22 mouse cellular contexts compared by ENCODE assay signal in genomic region chr10:16337546-16337945, GRCm38 (mm10).
DNase-seq lines count a peak whose midpoint lies in the region; ATAC-seq and TF ChIP-seq lines count a peak whose summit lies in the region.
"Had no signal": no experiment of that assay in that cellular context is flagged by ENCODE, and none has a peak within 500 bp of the region (broad histone marks: within the 10 kb centered on the region; RNA-seq: fewer than 3 reads in every experiment).

No protein-coding gene starts in this region.

- H3K4me1 ChIP-seq in embryonic facial prominence, embryonic 14.5 days (ENCODE audit: control insufficient read depth, insufficient read depth, low read length) = no peaks in the 10 kb centered on the region
- no peaks in the 10 kb centered on the region for H3K4me1 ChIP-seq in embryonic facial prominence, embryonic 10.5 days
- H3K4me1 ChIP-seq in limb, embryonic 14.5 days (ENCODE audit: control insufficient read depth, insufficient read depth, low read length) = no peaks in the 10 kb centered on the region
- H3K4me1 ChIP-seq: embryonic facial prominence, embryonic 13.5 days; forebrain, embryonic 13.5 days; forebrain, embryonic 15.5 days had no signal

- no peaks in the 10 kb centered on the region for H3K9me3 ChIP-seq in embryonic facial prominence, embryonic 14.5 days (ENCODE audit: control insufficient read depth, low read length)
- H3K9me3 ChIP-seq in embryonic facial prominence, embryonic 10.5 days = no peaks in the 10 kb centered on the region
- H3K9me3 ChIP-seq in limb, embryonic 14.5 days (ENCODE audit: control insufficient read depth, low read length) = no peaks in the 10 kb centered on the region
- H3K9me3 ChIP-seq: embryonic facial prominence, embryonic 13.5 days; forebrain, embryonic 13.5 days; forebrain, embryonic 15.5 days had no signal

- ATAC-seq in embryonic facial prominence, embryonic 14.5 days (ENCODE audit: low read depth) = no peak
- peak; percentile 41; the same call in 1 of the 2 replicates for ATAC-seq in limb, embryonic 14.5 days (ENCODE audit: low FRiP score, low read depth)
- ATAC-seq: activated CD4-positive, CD25-positive, alpha-beta regulatory T cell, adult 4 months; forebrain, embryonic 13.5 days; forebrain, embryonic 15.5 days; forebrain, postnatal 0 days; Patski had no signal

- no peaks in the 10 kb centered on the region for H3K27me3 ChIP-seq in embryonic facial prominence, embryonic 14.5 days (replicated peaks; ENCODE audit: control insufficient read depth, insufficient read depth, low read length)
- H3K27me3 ChIP-seq in embryonic facial prominence, embryonic 10.5 days (replicated peaks; ENCODE audit: low read depth, poor library complexity, severe bottlenecking) = no peaks in the 10 kb centered on the region
- no peaks in the 10 kb centered on the region for H3K27me3 ChIP-seq in limb, embryonic 14.5 days (ENCODE audit: control insufficient read depth, insufficient read depth, low read length)
- H3K27me3 ChIP-seq: embryonic facial prominence, embryonic 13.5 days; forebrain, embryonic 13.5 days; forebrain, embryonic 15.5 days; Patski had no signal

- no peak overlapping the region for H3K4me3 ChIP-seq in embryonic facial prominence, embryonic 14.5 days (ENCODE audit: low read depth, low read length)
- no peak overlapping the region for H3K4me3 ChIP-seq in embryonic facial prominence, embryonic 10.5 days
- no peak overlapping the region for H3K4me3 ChIP-seq in limb, embryonic 14.5 days (replicated peaks; ENCODE audit: low read length)
- H3K4me3 ChIP-seq: embryonic facial prominence, embryonic 13.5 days; forebrain, embryonic 13.5 days; forebrain, embryonic 15.5 days had no signal

- no peaks in the 10 kb centered on the region for H3K36me3 ChIP-seq in embryonic facial prominence, embryonic 14.5 days (ENCODE audit: control insufficient read depth, insufficient read depth, low read length)
- H3K36me3 ChIP-seq in embryonic facial prominence, embryonic 10.5 days (replicated peaks) = no peaks in the 10 kb centered on the region
- H3K36me3 ChIP-seq in limb, embryonic 14.5 days (ENCODE audit: control insufficient read depth, insufficient read depth, low read length) = no peaks in the 10 kb centered on the region
- H3K36me3 ChIP-seq: embryonic facial prominence, embryonic 13.5 days; forebrain, embryonic 15.5 days had no signal

- no peak overlapping the region for H3K9ac ChIP-seq in embryonic facial prominence, embryonic 14.5 days (ENCODE audit: low read depth, low read length)
- no peak overlapping the region for H3K9ac ChIP-seq in limb, embryonic 14.5 days (ENCODE audit: low read depth, low read length, severe bottlenecking)
- H3K9ac ChIP-seq: embryonic facial prominence, embryonic 13.5 days; forebrain, embryonic 13.5 days; forebrain, embryonic 15.5 days; forebrain, postnatal 0 days had no signal

- peak; percentile 70 for DNase-seq in embryonic facial prominence, embryonic 14.5 days (ENCODE audit: low spot score)
- no peak for DNase-seq in embryonic facial prominence, embryonic 10.5 days (ENCODE audit: low spot score)
- DNase-seq in 3T3-L1 (ENCODE audit: low read depth, low spot score) (peak; percentile 6), adipocyte (ENCODE audit: low spot score) (peak; percentile 14)
- peak; percentile 54 for DNase-seq in limb, embryonic 14.5 days (ENCODE audit: low spot score)
- no peak for DNase-seq in kidney, postnatal 4 days
- DNase-seq in kidney, postnatal 14 days = no peak
- no peak for DNase-seq in left cerebral cortex, adult 9 months (ENCODE audit: low spot score in 2 of 2)
- DNase-seq: adrenal gland, adult 2 months; adrenal gland, postnatal 10 days; adrenal gland, postnatal 25 days; cerebellum, adult 11-12 months; cerebellum, adult 2 months; cerebellum, adult 9-10 months; cerebellum, postnatal 10 days; cerebellum, postnatal 25 days; forebrain, postnatal 0 days had no signal

- TF ChIP-seq POLR2A in limb, embryonic 14.5 days (IDR thresholded peaks at IDR 0.05; ENCODE audit: borderline replicate concordance, extremely low read depth, insufficient read depth, insufficient read length) = no peak

- no peak overlapping the region for H3K4me2 ChIP-seq in embryonic facial prominence, embryonic 14.5 days (ENCODE audit: low read depth, low read length)
- no peak overlapping the region for H3K4me2 ChIP-seq in limb, embryonic 14.5 days (replicated peaks; ENCODE audit: low read depth, low read length, severe bottlenecking)
- H3K4me2 ChIP-seq: embryonic facial prominence, embryonic 13.5 days; forebrain, embryonic 13.5 days; forebrain, embryonic 15.5 days had no signal

- no peak overlapping the region for H3K27ac ChIP-seq in embryonic facial prominence, embryonic 14.5 days (replicated peaks; ENCODE audit: low read depth, low read length)
- no peak overlapping the region for H3K27ac ChIP-seq in embryonic facial prominence, embryonic 10.5 days (replicated peaks)
- no peak overlapping the region for H3K27ac ChIP-seq in limb, embryonic 14.5 days (replicated peaks; ENCODE audit: low read depth, low read length)
- H3K27ac ChIP-seq: embryonic facial prominence, embryonic 13.5 days; forebrain, embryonic 13.5 days; forebrain, embryonic 15.5 days had no signal

- 74% methylated on average over 1 of the region's 1 CpGs for WGBS in embryonic facial prominence, embryonic 14.5 days
- WGBS in embryonic facial prominence, embryonic 10.5 days = 92% methylated on average over 1 of the region's 1 CpGs
- WGBS in limb, embryonic 14.5 days = 68% methylated on average over 1 of the region's 1 CpGs

Comparison
In these comparisons a context has a peak if more than half of its experiments do, and no peak if none do; other contexts are left out.
1. DNase-seq: peak in embryonic facial prominence, embryonic 14.5 days (single experiment), 3T3-L1 (single experiment), adipocyte (single experiment) and limb, embryonic 14.5 days (single experiment); none in embryonic facial prominence, embryonic 10.5 days (single experiment), kidney, postnatal 4 days (0 of 2), kidney, postnatal 14 days (single experiment) and left cerebral cortex, adult 9 months (0 of 2).